Mouse (Mus musculus) liver, postnatal 0 days (tissue): Measurements from ENCODE around the gene Trim38.

ENCODE experiments used
- CTCF ChIP-seq: sonication (generic); IDR thresholded peaks from 2 replicates; pipeline ENCODE4 v1.5.1; 2016; ENCODE audit warnings: antibody characterized with exemption, low read depth
- EP300 ChIP-seq: IDR thresholded peaks from 2 replicates; pipeline ENCODE4 v1.6.1; 2016; ENCODE audit warnings: antibody characterized with exemption, low read depth, mild to moderate bottlenecking

DNA sequence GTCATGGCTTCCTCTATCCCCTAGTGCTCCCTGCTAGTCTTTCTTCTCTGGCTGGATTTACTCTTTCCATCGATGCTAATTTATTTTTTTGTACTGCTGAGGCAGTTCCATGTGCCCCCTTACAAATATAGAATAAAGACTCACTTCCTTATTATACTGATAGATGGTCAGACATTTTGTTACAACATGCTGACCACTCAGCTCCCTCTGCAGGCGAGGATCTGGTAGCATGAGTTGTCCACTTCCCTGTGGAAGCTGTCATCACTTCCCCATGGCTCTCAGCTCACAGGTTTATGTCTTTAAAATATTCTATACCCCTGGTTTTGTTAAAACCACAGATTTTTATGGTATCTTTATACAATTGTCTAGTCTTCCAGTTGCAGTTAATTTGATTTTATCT lies 46.4 kb downstream of the Trim38 start:
- no peak for TF ChIP-seq EP300
- peak; percentile 60 for TF ChIP-seq CTCF
